Mouse (Mus musculus) intestine, embryonic 15.5 days (tissue): ENCODE measurements at regions not wholly inside any gene's neighbourhood (a gene's known extent, or its start where the extent isn't known, plus 50 kb on each side); places are given as distances from the start of the nearest gene placed in this dataset.

ENCODE experiments used
- ATAC-seq: fragments of 200-750 bp; cut with Nextera tagmentation; 2 replicates; pipeline ENCODE4 v1.8.0; 2017; ENCODE audit warnings: moderate TSS enrichment, moderate library complexity
- H3K27ac ChIP-seq: fragments of 300-500 bp; sonication (generic); 2 replicates; pipeline ENCODE4 v1.5.1; 2015; ENCODE audit warnings: mild to moderate bottlenecking, inconsistent platforms
- H3K27me3 ChIP-seq: fragments of 300-500 bp; sonication (generic); replicated peaks from 2 replicates; pipeline ENCODE4 v1.6.1; 2015; ENCODE audit warnings: inconsistent platforms
- H3K36me3 ChIP-seq: fragments of 300-500 bp; sonication (generic); 2 replicates; pipeline ENCODE4 v1.6.1; 2015; ENCODE audit warnings: inconsistent platforms
- H3K4me1 ChIP-seq: fragments of 300-500 bp; sonication (generic); replicated peaks from 2 replicates; pipeline ENCODE4 v1.6.1; 2015; ENCODE audit warnings: inconsistent platforms
- H3K4me2 ChIP-seq: fragments of 300-500 bp; sonication (generic); replicated peaks from 2 replicates; pipeline ENCODE4 v1.6.1; 2015; ENCODE audit warnings: mild to moderate bottlenecking, inconsistent platforms
- H3K4me3 ChIP-seq: fragments of 300-500 bp; sonication (generic); replicated peaks from 2 replicates; pipeline ENCODE4 v1.5.1; 2015; ENCODE audit warnings: inconsistent platforms
- H3K9ac ChIP-seq: fragments of 300-500 bp; sonication (generic); 2 replicates; pipeline ENCODE4 v1.6.1; 2015; ENCODE audit warnings: inconsistent platforms
- H3K9me3 ChIP-seq: fragments of 300-500 bp; sonication (generic); 2 replicates; pipeline ENCODE4 v1.6.1; 2016; ENCODE audit warnings: inconsistent platforms
- WGBS: fragments of 180-500 bp; shearing (Covaris S2); methylation state at CpG from one replicate; pipeline ENCODE4 v1.1.7; 2015; 5-methylcytosine and 5-hydroxymethylcytosine counted together

DNA sequence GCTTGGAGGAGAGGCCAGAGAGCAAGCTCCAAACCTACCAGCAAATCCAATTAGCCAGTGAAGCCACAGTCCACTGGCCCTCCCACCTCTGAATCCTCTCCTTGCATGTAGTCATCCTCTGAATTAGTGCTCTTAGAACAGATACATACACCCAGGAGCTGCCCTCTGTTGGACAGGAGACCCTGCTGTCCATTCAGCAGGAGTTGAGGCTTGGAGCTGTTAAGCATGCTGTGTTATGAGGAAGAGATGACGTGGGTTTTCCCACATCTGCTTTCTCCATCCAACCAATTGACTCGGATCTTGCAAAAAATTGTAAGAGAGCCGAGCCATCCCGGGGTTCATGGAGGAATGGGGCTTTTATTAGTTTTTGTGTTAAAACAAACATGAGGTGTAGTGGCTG lies 160.7 kb downstream of the Ackr3 start:
- Histone ChIP-seq H3K36me3 (no peaks in the 10 kb centered on the region), H3K4me2 (no peak overlapping the region), H3K4me1 (no peaks in the 10 kb centered on the region), H3K27ac (no peak overlapping the region), H3K4me3 (no peak overlapping the region), H3K9me3 (no peaks in the 10 kb centered on the region), H3K9ac (no peak overlapping the region), H3K27me3 (no peaks in the 10 kb centered on the region)
- WGBS, result 74% methylated on average over 4 of the region's 4 CpGs
- ATAC-seq, result no peak

DNA sequence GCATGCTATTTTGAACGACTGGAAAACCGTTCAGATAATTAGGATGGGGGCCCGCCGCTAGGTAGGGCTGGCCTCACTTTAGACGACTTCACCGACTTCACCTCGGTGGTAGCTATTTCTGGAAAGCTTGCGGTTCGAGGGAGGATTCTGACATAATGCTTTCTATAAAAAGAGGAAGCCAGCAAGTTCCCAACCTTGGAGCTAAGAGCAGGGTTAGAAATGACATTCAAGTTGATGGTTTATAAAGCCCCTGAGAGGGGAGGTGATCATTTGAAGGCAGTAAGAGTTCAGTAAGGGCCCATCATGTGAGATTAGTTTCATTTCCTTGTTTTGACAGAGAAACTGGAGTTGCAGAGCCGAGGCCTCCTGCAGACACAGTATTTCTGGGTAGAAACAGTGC lies 164.8 kb downstream of the Ackr3 start:
- H3K27ac ChIP-seq, result no peak overlapping the region
- no peak overlapping the region for H3K4me3 ChIP-seq
- H3K36me3 ChIP-seq, result no peaks in the 10 kb centered on the region
- H3K27me3 ChIP-seq, result no peaks in the 10 kb centered on the region
- H3K9ac ChIP-seq, result no peak overlapping the region
- no peak for ATAC-seq
- no peaks in the 10 kb centered on the region for H3K4me1 ChIP-seq
- H3K9me3 ChIP-seq, result no peaks in the 10 kb centered on the region
- no peak overlapping the region for H3K4me2 ChIP-seq
- WGBS, result 80% methylated on average over 10 of the region's 10 CpGs

DNA sequence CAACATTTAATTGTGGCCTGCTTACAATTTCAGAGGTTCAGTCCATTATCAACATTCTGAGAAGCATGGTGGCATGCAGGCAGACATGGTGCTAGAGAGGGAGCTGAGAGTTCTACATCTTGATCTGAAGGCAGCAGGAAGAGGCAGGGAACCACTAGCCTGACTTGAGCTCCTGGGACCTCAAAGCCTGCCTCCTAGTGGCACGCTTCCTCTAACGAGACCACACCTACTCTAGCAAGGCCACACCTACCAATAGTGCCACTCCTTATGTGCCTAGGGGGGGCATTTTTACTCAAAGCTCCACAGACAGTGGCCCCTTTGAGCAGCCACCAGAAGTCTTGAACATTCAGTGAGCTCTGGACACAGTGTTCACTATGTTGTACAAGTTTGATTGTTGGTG lies 165.5 kb downstream of the Ackr3 start:
- no peak overlapping the region for H3K27ac ChIP-seq
- H3K27me3 ChIP-seq, result no peaks in the 10 kb centered on the region
- no peak overlapping the region for H3K4me3 ChIP-seq
- ATAC-seq, result no peak
- no peaks in the 10 kb centered on the region for H3K36me3 ChIP-seq
- H3K9me3 ChIP-seq, result no peaks in the 10 kb centered on the region
- WGBS, result 82% methylated on average over 2 of the region's 2 CpGs
- no peaks in the 10 kb centered on the region for H3K4me1 ChIP-seq
- H3K9ac ChIP-seq, result no peak overlapping the region
- no peak overlapping the region for H3K4me2 ChIP-seq

DNA sequence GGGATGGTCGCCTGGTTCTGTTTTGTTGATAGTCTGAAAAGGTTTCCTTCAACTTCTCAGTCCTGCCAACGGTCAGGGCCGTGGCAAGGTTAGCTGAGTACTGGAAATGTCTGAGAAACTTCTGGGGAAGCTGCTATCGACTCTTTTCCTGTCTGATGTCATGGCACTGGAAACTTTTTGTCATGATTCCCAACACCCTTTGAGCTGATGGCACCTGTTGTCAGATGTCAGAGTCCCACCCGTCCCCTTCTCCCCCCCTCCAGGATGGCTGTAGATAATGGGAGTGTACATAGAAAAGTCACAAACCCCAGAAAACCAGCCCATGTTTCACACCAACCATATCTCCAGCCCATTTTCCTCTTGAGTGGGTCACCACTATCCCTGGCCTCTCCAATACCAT lies 167.0 kb downstream of the Ackr3 start:
- Histone ChIP-seq H3K4me2 (no peak overlapping the region), H3K36me3 (no peaks in the 10 kb centered on the region), H3K4me3 (no peak overlapping the region), H3K27me3 (no peaks in the 10 kb centered on the region), H3K9me3 (no peaks in the 10 kb centered on the region), H3K27ac (no peak overlapping the region), H3K4me1 (no peaks in the 10 kb centered on the region), H3K9ac (no peak overlapping the region)
- ATAC-seq, result no peak
- WGBS, result 75% methylated on average over 5 of the region's 5 CpGs

DNA sequence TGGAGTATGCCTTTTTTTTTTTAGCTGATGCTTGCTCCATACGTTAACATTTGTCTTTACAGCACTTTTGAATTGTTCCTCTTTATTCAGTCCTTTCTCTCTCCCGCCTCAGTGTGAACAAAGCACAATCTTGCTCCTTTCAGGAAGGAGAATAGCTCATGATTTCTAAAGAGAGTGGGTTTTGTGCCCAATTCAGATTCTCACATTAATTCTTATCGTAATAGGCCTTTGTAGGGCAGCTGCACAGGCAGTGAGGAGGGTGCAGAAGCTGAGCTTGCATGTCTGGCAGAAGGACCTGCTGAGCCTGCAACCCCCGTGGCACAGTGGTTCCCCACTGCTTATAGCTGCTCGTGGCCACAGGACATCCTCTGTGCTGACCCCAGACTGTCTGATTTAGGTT lies 169.2 kb downstream of the Ackr3 start:
- WGBS, result 88% methylated on average over 5 of the region's 5 CpGs
- Histone ChIP-seq H3K27ac (no peak overlapping the region), H3K4me3 (no peak overlapping the region), H3K4me2 (no peak overlapping the region), H3K9ac (no peak overlapping the region), H3K27me3 (no peaks in the 10 kb centered on the region), H3K4me1 (no peaks in the 10 kb centered on the region), H3K9me3 (no peaks in the 10 kb centered on the region), H3K36me3 (no peaks in the 10 kb centered on the region)
- no peak for ATAC-seq

DNA sequence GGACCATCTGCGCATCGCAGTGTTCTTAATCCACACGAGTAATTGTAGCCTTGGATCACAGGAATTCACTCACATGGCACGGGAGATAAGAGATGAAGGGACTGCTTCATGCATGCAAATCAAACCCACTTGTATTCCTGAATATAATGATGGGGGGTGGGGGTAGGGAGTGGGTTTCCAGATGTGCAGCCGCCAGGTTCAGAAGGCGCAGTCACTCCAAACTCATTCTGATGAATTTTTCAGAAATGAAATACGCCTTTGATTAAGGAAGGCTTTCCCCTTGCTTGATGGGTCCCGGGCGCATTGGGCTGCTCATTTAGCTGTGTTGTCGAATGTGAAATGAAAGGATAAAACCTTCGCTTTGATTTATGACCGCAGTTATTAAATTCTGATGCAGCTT lies 170.7 kb downstream of the Ackr3 start:
- no peak for ATAC-seq
- H3K27me3 ChIP-seq, result no peaks in the 10 kb centered on the region
- H3K27ac ChIP-seq, result no peak overlapping the region
- H3K36me3 ChIP-seq, result no peaks in the 10 kb centered on the region
- H3K9ac ChIP-seq, result no peak overlapping the region
- 76% methylated on average over 12 of the region's 12 CpGs for WGBS
- no peak overlapping the region for H3K4me2 ChIP-seq
- no peaks in the 10 kb centered on the region for H3K4me1 ChIP-seq
- no peak overlapping the region for H3K4me3 ChIP-seq
- no peaks in the 10 kb centered on the region for H3K9me3 ChIP-seq

DNA sequence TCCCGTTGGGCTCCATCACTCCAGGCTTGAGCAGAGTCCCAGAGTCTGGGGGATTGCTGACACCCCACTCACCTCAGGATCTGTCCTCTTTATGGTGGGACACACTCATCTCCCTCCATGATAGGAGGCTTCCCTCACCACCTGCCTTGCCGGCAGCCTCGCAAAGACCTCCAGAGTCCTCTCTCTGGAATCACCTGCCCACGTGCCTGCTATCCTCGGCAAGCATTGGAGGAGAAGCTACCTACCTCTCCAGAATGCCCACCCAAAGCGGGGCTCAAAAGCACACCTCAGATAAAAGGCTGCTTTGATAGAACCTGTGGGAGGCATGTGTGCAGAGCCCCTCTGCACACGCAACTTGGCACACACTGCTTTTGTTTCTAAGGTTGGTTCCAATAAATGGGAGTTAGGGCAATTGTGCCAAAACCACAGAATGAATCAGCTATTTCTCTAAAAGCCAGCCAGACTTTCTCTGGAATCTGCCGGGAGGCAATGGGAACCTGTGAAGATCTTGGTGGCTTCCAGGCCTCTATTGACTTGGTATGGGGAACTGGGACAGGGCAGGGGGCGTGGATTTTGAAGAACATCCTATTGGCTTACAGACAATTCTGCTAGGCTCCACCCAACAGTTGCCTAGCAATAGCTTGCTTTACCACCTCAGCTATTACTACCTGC lies 176.4 kb downstream of the Ackr3 start:
- H3K4me2 ChIP-seq, result no peak overlapping the region
- H3K36me3 ChIP-seq, result no peaks in the 10 kb centered on the region
- 78% methylated on average over 9 of the region's 9 CpGs for WGBS
- H3K9me3 ChIP-seq, result no peaks in the 10 kb centered on the region
- H3K4me3 ChIP-seq, result no peak overlapping the region
- no peaks in the 10 kb centered on the region for H3K27me3 ChIP-seq
- H3K9ac ChIP-seq, result no peak overlapping the region
- H3K4me1 ChIP-seq, result no peaks in the 10 kb centered on the region
- no peak for ATAC-seq
- no peak overlapping the region for H3K27ac ChIP-seq

DNA sequence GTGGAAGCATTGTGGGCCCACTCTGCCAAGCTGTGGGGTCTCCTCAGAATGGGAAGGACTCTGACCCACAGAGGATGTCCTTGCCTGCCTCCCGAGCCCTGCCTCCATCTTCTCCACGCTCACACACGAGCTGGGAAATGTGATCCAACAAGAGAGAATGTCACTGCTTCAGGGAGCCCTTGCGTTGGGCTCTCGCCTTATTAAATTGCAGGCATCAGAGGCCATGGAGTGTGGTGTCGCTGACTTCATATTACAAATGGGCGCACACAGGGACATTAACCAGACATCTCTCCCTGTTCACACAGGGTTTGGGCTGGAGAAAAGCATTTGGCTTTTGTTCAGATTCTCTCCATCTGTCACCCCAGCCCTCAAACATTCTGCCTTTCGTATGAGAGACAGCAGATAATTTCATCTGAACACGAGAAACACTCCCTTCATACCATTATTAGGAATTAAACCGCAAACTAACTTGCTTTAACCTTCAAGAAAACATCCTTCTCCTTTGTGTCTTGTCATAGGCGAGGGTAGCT lies 179.2 kb downstream of the Ackr3 start:
- no peak overlapping the region for H3K27ac ChIP-seq
- H3K36me3 ChIP-seq, result no peaks in the 10 kb centered on the region
- no peak overlapping the region for H3K4me3 ChIP-seq
- no peaks in the 10 kb centered on the region for H3K27me3 ChIP-seq
- H3K9ac ChIP-seq, result no peak overlapping the region
- ATAC-seq, result no peak
- no peaks in the 10 kb centered on the region for H3K4me1 ChIP-seq
- H3K4me2 ChIP-seq, result no peak overlapping the region
- 57% methylated on average over 11 of the region's 11 CpGs for WGBS
- H3K9me3 ChIP-seq, result no peaks in the 10 kb centered on the region

DNA sequence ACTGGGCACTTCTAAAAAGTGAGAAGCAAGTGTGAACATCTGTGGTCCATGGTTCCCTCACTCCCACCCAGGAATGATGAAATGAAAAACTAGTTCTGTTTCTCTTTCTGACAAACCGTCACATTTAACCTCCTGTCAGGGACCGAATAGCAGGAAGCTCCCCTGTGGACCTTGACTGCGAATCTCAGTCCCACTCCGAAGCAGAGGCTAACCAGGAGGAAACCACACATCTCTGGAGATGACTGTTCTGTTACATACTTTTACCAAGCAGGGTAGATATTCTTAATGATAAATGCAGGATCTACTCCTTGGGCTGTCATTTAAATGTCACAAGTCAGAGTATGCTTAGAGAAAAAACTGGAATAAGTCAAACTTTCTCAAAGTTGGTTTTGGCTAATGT lies 181.2 kb downstream of the Ackr3 start:
- H3K36me3 ChIP-seq, result no peaks in the 10 kb centered on the region
- no peak overlapping the region for H3K4me3 ChIP-seq
- no peak overlapping the region for H3K9ac ChIP-seq
- no peak for ATAC-seq
- H3K27me3 ChIP-seq, result no peaks in the 10 kb centered on the region
- 76% methylated on average over 4 of the region's 4 CpGs for WGBS
- H3K4me1 ChIP-seq, result no peaks in the 10 kb centered on the region
- H3K9me3 ChIP-seq, result no peaks in the 10 kb centered on the region
- H3K4me2 ChIP-seq, result no peak overlapping the region
- H3K27ac ChIP-seq, result no peak overlapping the region

DNA sequence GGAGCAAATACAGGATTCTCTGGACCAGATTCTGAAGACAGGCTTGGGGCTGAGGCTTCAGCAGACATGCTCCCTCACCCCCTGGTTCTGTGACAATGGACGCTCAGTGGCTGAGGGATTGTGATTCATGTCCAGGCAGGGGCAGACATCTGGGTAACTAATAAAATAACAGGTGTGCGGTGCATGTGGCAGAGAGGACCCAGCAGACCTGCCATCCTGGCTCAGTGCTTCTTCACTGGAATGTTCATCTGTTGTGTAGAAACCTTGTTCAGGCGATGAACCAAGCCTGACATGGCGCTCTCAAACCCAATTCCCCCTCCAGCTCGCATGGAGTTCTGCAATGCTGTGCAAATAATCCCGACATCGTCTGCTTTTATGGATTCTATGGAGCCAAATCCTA lies 183.0 kb downstream of the Ackr3 start:
- Histone ChIP-seq H3K27me3 (no peaks in the 10 kb centered on the region), H3K9ac (no peak overlapping the region), H3K4me2 (no peak overlapping the region), H3K4me3 (no peak overlapping the region), H3K9me3 (no peaks in the 10 kb centered on the region), H3K36me3 (no peaks in the 10 kb centered on the region), H3K4me1 (no peaks in the 10 kb centered on the region), H3K27ac (no peak overlapping the region)
- 82% methylated on average over 7 of the region's 7 CpGs for WGBS
- no peak for ATAC-seq

DNA sequence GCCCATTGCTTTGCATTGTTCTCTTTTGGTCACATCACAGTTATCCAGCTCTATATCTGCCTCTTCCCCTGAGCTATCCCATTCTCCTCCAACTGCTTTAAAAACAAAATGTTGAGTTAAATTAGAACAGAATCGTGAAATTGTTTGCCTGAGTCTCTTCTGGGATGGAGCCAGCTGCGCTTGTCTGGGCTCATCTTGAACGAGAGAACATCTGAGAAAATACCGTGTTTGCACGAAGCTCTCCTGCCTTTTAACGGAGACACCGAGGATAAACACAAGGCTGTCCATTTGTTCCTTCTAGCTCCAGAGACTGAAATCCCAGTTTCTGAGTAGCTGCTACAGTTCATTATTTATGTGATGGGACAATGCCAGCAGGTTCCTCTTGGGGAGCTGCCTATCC lies 186.6 kb downstream of the Ackr3 start:
- Histone ChIP-seq H3K4me2 (no peak overlapping the region), H3K9ac (no peak overlapping the region), H3K4me3 (no peak overlapping the region), H3K27me3 (no peaks in the 10 kb centered on the region), H3K36me3 (no peaks in the 10 kb centered on the region), H3K4me1 (no peaks in the 10 kb centered on the region), H3K9me3 (no peaks in the 10 kb centered on the region), H3K27ac (no peak overlapping the region)
- ATAC-seq, result no peak
- 60% methylated on average over 7 of the region's 7 CpGs for WGBS

DNA sequence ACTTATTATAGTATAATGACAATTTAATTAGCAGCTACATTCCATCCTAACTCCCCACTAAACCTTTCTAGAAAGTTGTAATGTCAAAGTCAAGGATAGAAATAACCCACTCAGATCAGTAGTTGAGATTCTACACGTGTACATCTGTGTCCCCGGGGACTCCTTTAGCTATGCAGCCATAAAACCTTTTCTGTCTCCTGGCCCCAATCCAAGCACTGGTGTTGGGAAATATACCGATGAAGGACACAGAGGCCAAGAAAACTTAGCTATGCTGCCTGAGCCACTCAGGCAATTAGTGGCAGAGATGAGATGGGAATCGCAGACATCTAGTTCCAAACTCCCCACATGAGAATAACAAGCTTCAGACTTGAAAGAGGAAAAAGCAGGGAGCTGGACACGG lies 190.1 kb downstream of the Ackr3 start:
- ATAC-seq, result no peak
- H3K27me3 ChIP-seq, result no peaks in the 10 kb centered on the region
- H3K4me1 ChIP-seq, result no peaks in the 10 kb centered on the region
- H3K36me3 ChIP-seq, result no peaks in the 10 kb centered on the region
- 60% methylated on average over 5 of the region's 5 CpGs for WGBS
- no peak overlapping the region for H3K4me3 ChIP-seq
- no peak overlapping the region for H3K4me2 ChIP-seq
- no peaks in the 10 kb centered on the region for H3K9me3 ChIP-seq
- H3K27ac ChIP-seq, result no peak overlapping the region
- no peak overlapping the region for H3K9ac ChIP-seq

DNA sequence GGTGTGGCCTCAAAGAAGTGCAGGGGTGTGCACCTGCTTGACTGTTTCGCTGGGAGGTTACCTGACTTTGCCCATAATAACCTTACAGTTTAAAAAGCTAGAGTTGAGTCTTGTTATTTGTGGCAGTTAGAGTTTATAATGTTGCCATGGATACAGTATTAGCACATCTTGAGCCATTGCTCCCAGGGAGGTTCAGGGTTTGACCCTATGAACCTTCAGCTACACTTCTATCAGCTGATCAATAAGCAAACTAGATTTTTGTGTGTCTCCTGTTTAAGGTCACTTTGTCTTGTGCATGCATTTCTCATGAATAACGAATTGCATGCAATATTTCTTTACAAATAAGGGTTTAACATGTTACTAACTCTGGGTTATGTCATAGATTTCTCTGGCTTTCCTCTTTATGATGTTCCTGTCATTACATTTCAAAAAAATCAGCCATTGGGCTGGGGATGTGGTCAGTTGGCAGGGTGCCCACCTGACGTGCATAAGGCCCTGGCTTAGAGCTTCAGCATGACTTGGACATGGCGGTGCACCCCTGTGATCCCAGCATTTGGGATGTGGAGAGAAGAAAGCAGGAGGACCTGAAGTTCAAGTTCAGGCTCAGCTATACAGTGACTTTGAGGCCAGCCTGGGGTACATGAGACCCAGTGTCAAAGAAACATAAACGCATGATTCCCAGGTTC lies 191.7 kb downstream of the Ackr3 start:
- H3K9me3 ChIP-seq, result no peaks in the 10 kb centered on the region
- 77% methylated on average over 5 of the region's 5 CpGs for WGBS
- no peaks in the 10 kb centered on the region for H3K36me3 ChIP-seq
- no peaks in the 10 kb centered on the region for H3K4me1 ChIP-seq
- H3K27ac ChIP-seq, result no peak overlapping the region
- no peaks in the 10 kb centered on the region for H3K27me3 ChIP-seq
- no peak overlapping the region for H3K4me3 ChIP-seq
- no peak overlapping the region for H3K4me2 ChIP-seq
- ATAC-seq, result no peak
- H3K9ac ChIP-seq, result no peak overlapping the region
